Mouse (Mus musculus): ENCODE results near the gene Hsd3b1. TPM values are rescaled to one million over a fixed set of nuclear protein-coding genes. Genes with fewer than 3 reads are reported as not detected.

Hsd3b1 gene
- total and polyA plus RNA-seq, 2 experiments from 2014 or later, result 0.15 TPM; not detected in 1

- no peak for DNase-seq (ENCODE audit: low spot score)
- H3K4me1 ChIP-seq (ENCODE audit: insufficient read depth, low read length), result no peaks in the 10 kb centered on the region
- no peak for ATAC-seq (ENCODE audit: low FRiP score)
- no peak overlapping the region for H3K9ac ChIP-seq (replicated peaks; ENCODE audit: low read length, poor library complexity, severe bottlenecking)
- 89% methylated on average over 2 of the region's 2 CpGs for WGBS
- no peak for TF ChIP-seq CTCF (IDR thresholded peaks at IDR 0.05)
- no peak overlapping the region for H3K27ac ChIP-seq (ENCODE audit: low read depth, low read length)
- H3K9me3 ChIP-seq (ENCODE audit: low read length), result no peaks in the 10 kb centered on the region
- no peaks in the 10 kb centered on the region for H3K36me3 ChIP-seq (ENCODE audit: insufficient read depth, low read length)
- no peak overlapping the region for H3K4me2 ChIP-seq (ENCODE audit: low read depth, low read length, poor library complexity, severe bottlenecking)
- no peaks in the 10 kb centered on the region for H3K27me3 ChIP-seq (ENCODE audit: insufficient read depth, low read length)
- H3K4me3 ChIP-seq (ENCODE audit: low read depth, low read length), result no peak overlapping the region
Measured at GRCm38 (mm10) chr3:98880831-98881230, 21.2 kb upstream of the Hsd3b1 start.

DNA sequence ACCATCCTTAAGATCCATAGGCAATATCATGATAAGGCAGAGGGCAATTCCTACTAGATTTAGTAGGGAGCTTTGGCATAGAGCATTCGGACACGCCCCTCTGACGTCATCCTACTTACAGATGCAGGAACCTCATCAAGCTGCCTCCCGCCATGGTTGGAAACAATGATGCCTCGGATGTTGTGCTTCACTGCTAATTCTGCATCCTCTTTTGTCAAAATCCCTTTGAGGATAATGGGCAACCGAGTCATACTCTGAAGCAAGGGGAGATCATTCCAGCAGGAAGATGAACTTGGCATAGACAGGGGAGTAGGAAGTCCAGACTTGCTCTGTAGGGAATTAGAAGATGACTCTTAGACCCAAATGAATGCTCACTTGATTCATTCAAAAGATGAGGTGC lies 20.6 kb upstream of the Hsd3b1 start:
- ATAC-seq (ENCODE audit: low FRiP score), result no peak
- Histone ChIP-seq H3K9ac (replicated peaks; ENCODE audit: low read length, poor library complexity, severe bottlenecking) (no peak overlapping the region), H3K4me3 (ENCODE audit: low read depth, low read length) (no peak overlapping the region), H3K36me3 (ENCODE audit: insufficient read depth, low read length) (no peaks in the 10 kb centered on the region), H3K27me3 (ENCODE audit: insufficient read depth, low read length) (no peaks in the 10 kb centered on the region), H3K4me1 (ENCODE audit: insufficient read depth, low read length) (no peaks in the 10 kb centered on the region), H3K4me2 (ENCODE audit: low read depth, low read length, poor library complexity, severe bottlenecking) (no peak overlapping the region), H3K27ac (ENCODE audit: low read depth, low read length) (no peak overlapping the region), H3K9me3 (ENCODE audit: low read length) (no peaks in the 10 kb centered on the region)
- no peak for TF ChIP-seq CTCF (IDR thresholded peaks at IDR 0.05)
- DNase-seq (ENCODE audit: low spot score), result no peak
- WGBS, result 70% methylated on average over 6 of the region's 6 CpGs

GRCm38 (mm10) chr3:98868219-98868618 lies 8.6 kb upstream of the Hsd3b1 start:
- Histone ChIP-seq H3K4me1 (ENCODE audit: insufficient read depth, low read length) (no peaks in the 10 kb centered on the region), H3K36me3 (ENCODE audit: insufficient read depth, low read length) (no peaks in the 10 kb centered on the region), H3K4me2 (ENCODE audit: low read depth, low read length, poor library complexity, severe bottlenecking) (no peak overlapping the region), H3K4me3 (ENCODE audit: low read depth, low read length) (no peak overlapping the region), H3K9me3 (ENCODE audit: low read length) (no peaks in the 10 kb centered on the region), H3K27me3 (ENCODE audit: insufficient read depth, low read length) (no peaks in the 10 kb centered on the region), H3K27ac (ENCODE audit: low read depth, low read length) (no peak overlapping the region), H3K9ac (replicated peaks; ENCODE audit: low read length, poor library complexity, severe bottlenecking) (no peak overlapping the region)
- no peak for DNase-seq (ENCODE audit: low spot score)
- no peak for ATAC-seq (ENCODE audit: low FRiP score)
- WGBS, result 85% methylated on average over 2 of the region's 2 CpGs
- TF ChIP-seq CTCF (IDR thresholded peaks at IDR 0.05), result no peak

DNA sequence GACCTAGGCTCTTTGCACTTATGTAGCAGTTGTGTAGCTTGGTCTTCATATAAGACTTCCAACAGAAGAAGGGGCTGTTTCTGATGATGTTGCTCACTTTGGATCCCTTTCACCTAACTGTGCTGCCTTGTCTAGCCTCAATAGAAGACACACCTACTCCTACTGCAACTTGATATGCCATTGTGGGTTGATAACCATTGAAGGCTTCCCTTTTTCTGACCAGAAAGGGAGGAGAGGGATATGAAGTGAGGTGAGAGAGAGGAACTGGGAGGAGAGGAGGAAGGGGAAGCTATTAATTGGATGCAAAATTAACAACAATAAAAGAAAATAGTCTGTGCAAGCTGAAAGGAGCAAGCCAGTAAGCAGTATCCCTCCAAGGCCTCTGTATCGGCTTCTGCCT lies 3.2 kb upstream of the Hsd3b1 start:
- no peak for TF ChIP-seq CTCF (IDR thresholded peaks at IDR 0.05)
- no peak overlapping the region for H3K4me2 ChIP-seq (ENCODE audit: low read depth, low read length, poor library complexity, severe bottlenecking)
- 100% methylated on average over 1 of the region's 1 CpGs for WGBS
- no peaks in the 10 kb centered on the region for H3K36me3 ChIP-seq (ENCODE audit: insufficient read depth, low read length)
- DNase-seq (ENCODE audit: low spot score), result no peak
- H3K4me1 ChIP-seq (ENCODE audit: insufficient read depth, low read length), result no peaks in the 10 kb centered on the region
- H3K27ac ChIP-seq (ENCODE audit: low read depth, low read length), result no peak overlapping the region
- H3K9me3 ChIP-seq (ENCODE audit: low read length), result no peaks in the 10 kb centered on the region
- no peak overlapping the region for H3K4me3 ChIP-seq (ENCODE audit: low read depth, low read length)
- no peak for ATAC-seq (ENCODE audit: low FRiP score)
- no peak overlapping the region for H3K9ac ChIP-seq (replicated peaks; ENCODE audit: low read length, poor library complexity, severe bottlenecking)
- H3K27me3 ChIP-seq (ENCODE audit: insufficient read depth, low read length), result no peaks in the 10 kb centered on the region

- DNase-seq (ENCODE audit: low spot score), result no peak
- 91% methylated on average over 2 of the region's 2 CpGs for WGBS
- ATAC-seq (ENCODE audit: low FRiP score), result no peak
Measured at GRCm38 (mm10) chr3:98858051-98858450, 1.5 kb downstream of the Hsd3b1 start.

DNA sequence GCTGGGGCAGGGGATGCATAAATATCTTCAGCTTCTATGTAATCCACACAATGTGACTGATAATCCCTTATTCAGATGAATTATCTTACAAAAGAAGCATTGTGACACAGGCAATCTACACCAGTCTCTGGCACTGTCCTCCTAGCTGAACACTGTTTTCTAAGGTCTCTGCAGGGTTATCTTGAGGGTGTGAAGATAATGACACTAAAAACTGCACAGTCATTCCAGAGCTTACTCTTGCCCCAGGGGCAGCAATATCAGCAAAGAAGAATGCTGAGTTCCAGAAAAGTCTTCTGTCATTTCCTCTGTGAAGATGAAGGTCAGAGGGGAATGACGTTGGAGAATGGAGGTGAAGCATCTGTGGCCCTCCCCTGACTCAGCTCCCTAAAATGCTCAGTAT lies 2.7 kb downstream of the Hsd3b1 start:
- Histone ChIP-seq H3K36me3 (ENCODE audit: insufficient read depth, low read length) (no peaks in the 10 kb centered on the region), H3K4me2 (ENCODE audit: low read depth, low read length, poor library complexity, severe bottlenecking) (no peak overlapping the region), H3K27ac (ENCODE audit: low read depth, low read length) (no peak overlapping the region), H3K9ac (replicated peaks; ENCODE audit: low read length, poor library complexity, severe bottlenecking) (no peak overlapping the region), H3K9me3 (ENCODE audit: low read length) (no peaks in the 10 kb centered on the region), H3K27me3 (ENCODE audit: insufficient read depth, low read length) (no peaks in the 10 kb centered on the region), H3K4me1 (ENCODE audit: insufficient read depth, low read length) (no peaks in the 10 kb centered on the region), H3K4me3 (ENCODE audit: low read depth, low read length) (no peak overlapping the region)
- WGBS, result 72% methylated on average over 1 of the region's 1 CpGs
- ATAC-seq (ENCODE audit: low FRiP score) (no peak), DNase-seq (ENCODE audit: low spot score) (no peak)
- no peak for TF ChIP-seq CTCF (IDR thresholded peaks at IDR 0.05)

More at GRCm38 (mm10) chr3:98858051-98858450, 1.5 kb downstream of the Hsd3b1 start:
- Histone ChIP-seq H3K4me2 (ENCODE audit: low read depth, low read length, poor library complexity, severe bottlenecking) (no peak overlapping the region), H3K27ac (ENCODE audit: low read depth, low read length) (no peak overlapping the region), H3K36me3 (ENCODE audit: insufficient read depth, low read length) (no peaks in the 10 kb centered on the region), H3K4me3 (ENCODE audit: low read depth, low read length) (no peak overlapping the region), H3K9ac (replicated peaks; ENCODE audit: low read length, poor library complexity, severe bottlenecking) (no peak overlapping the region), H3K9me3 (ENCODE audit: low read length) (no peaks in the 10 kb centered on the region), H3K27me3 (ENCODE audit: insufficient read depth, low read length) (no peaks in the 10 kb centered on the region), H3K4me1 (ENCODE audit: insufficient read depth, low read length) (no peaks in the 10 kb centered on the region)
- no peak for TF ChIP-seq CTCF (IDR thresholded peaks at IDR 0.05)

Data from midbrain, postnatal 0 days (tissue).